Mouse (Mus musculus): ENCODE results near the gene Cir1. TPM values are rescaled to one million over a fixed set of nuclear protein-coding genes. Genes with fewer than 3 reads are reported as not detected.
A peak's percentile ranks its signal among the peaks of the same experiment; 100 is the strongest.

The Cir1 gene
- polyA plus RNA-seq, 1 experiment from 2014 or later: 24.6 TPM

DNA sequence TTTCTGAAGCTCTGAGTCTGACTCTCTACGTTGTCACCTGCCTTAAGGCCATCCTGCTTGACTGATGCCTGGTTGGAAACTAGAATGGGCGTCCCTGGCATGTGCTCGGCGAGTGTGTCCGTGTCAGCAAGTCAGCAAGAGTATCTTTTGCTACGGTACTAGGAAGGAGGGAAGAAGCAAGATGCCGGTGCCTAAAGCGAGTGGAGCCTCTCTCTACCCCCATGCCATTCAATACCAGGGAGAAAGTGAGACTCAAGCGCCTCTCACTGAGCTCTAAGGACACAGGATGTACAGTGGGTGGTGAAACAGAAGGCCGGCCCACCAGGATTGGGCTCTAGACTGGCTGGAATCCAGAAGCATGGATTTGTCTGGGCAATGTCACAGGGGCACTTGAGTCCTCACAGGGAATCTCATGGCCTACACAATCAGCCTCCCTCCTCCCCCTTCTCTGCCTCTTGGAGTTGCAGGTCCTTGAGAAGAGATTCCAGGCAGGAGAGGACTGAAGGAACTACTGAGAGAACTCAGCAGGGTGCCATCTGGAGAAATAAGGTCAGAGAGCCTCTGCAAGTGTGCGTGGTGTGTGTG lies 47.8 kb downstream of the Cir1 start:
- H3K4me1 ChIP-seq (replicated peaks; ENCODE audit: control insufficient read depth, insufficient read depth, low read length): peaks cover 16% of the 10 kb centered on the region
- peak overlapping the region; percentile 56 for H3K4me3 ChIP-seq (ENCODE audit: low read length)
- H3K27me3 ChIP-seq (ENCODE audit: control insufficient read depth, insufficient read depth, low read depth, low read length): peaks cover 64% of the 10 kb centered on the region
- H3K9ac ChIP-seq (ENCODE audit: low read length): no peak overlapping the region
- peak overlapping the region; percentile 96 for H3K4me2 ChIP-seq (ENCODE audit: low read depth, low read length)
- H3K9me3 ChIP-seq (ENCODE audit: control insufficient read depth, low read length): 0 out of 2 replicates have a peak, but pooled peaks cover 2% of the 10 kb centered on the region
- H3K36me3 ChIP-seq (ENCODE audit: control insufficient read depth, insufficient read depth, low read length): no peaks in the 10 kb centered on the region
- no peak overlapping the region for H3K27ac ChIP-seq (ENCODE audit: low read length)
- ATAC-seq (ENCODE audit: low read depth): peak; percentile 23; the same call in 1 of the 2 replicates
- WGBS: 3% methylated on average over 11 of the region's 11 CpGs

DNA sequence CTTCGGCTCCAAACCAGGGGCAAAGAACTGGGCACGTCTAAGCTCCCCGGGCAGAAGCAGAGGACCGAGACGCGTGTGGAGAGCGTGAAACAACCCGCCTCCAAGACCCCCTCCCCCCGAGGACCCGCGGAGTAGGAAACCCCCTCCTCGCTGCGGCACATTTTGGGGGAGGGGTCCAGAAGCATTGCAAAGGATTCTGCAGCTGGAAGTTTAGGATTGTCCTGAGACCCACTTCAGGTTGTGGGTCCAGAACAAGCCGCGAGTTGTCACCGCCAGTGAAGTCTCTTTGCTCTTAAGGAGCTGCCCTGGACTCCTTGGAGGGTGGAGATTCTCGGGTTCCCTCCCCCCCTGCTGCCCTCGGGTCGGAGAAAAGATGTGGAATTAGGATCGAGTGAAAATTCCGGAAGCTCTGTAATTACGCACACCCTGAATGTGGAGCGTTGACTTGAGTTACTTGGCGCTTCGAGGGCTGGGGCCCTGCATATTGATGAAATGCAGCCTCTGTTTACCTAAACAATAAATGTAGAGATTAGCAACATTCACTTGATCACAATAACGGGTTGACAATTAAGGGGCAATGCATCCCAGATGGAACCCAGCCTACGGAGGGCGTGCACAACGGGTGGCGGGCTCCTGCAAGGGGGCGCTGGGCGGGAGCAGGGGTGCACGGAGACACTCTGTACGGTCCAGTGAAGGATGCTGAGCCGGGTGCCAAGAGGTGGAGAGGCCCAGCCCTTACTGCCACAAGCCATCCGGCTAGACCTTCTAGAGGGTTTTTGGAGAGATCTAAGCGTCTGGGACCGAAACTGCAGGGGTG lies 48.5 kb downstream of the Cir1 start:
- Histone ChIP-seq H3K4me2 (ENCODE audit: low read depth, low read length) (peak overlapping the region; percentile 96), H3K27ac (ENCODE audit: low read length) (no peak overlapping the region), H3K9me3 (ENCODE audit: control insufficient read depth, low read length) (0 out of 2 replicates have a peak, but pooled peaks cover 2% of the 10 kb centered on the region), H3K4me1 (replicated peaks; ENCODE audit: control insufficient read depth, insufficient read depth, low read length) (peaks cover 16% of the 10 kb centered on the region), H3K4me3 (ENCODE audit: low read length) (peak overlapping the region; percentile 56), H3K27me3 (ENCODE audit: control insufficient read depth, insufficient read depth, low read depth, low read length) (peaks cover 59% of the 10 kb centered on the region), H3K36me3 (ENCODE audit: control insufficient read depth, insufficient read depth, low read length) (no peaks in the 10 kb centered on the region), H3K9ac (ENCODE audit: low read length) (peak overlapping the region; percentile 61)
- under 1% methylated on average over 37 of the region's 38 CpGs for WGBS
- peak; percentile 60 for ATAC-seq (ENCODE audit: low read depth)

DNA sequence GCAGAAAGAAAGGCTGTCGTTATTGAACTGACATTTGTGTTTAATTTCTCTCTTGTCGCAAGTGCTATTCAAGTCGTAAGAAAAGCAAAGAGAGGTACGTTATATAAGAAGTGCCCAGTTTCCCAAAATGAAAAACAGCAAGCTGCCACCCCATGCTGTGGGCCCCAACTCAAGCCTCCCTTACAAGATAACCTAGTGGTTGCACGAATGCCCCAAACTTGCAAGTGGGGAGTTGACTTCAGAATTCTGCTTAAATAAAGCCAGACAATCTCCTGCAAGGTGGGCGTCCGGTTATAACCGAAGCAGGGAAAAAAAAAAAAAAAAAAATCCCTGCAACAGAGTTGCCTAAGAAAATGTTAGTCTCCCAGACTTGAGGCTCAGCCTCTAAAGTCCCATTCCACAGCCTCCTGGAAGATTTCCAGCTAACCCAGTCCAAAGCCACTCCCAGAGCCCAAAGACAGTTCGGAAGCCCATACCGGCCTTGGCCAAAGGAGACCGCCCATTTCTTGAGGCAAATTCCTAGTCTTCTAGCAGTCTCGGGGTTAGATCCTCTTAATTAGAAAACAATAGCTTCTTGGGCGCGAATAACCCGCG lies 49.2 kb downstream of the Cir1 start:
- WGBS: 6% methylated on average over 16 of the region's 16 CpGs
- peak overlapping the region; percentile 96 for H3K4me2 ChIP-seq (ENCODE audit: low read depth, low read length)
- 0 out of 2 replicates have a peak, but pooled peaks cover 2% of the 10 kb centered on the region for H3K9me3 ChIP-seq (ENCODE audit: control insufficient read depth, low read length)
- H3K4me1 ChIP-seq (replicated peaks; ENCODE audit: control insufficient read depth, insufficient read depth, low read length): peaks cover 16% of the 10 kb centered on the region
- H3K27me3 ChIP-seq (ENCODE audit: control insufficient read depth, insufficient read depth, low read depth, low read length): peaks cover 52% of the 10 kb centered on the region
- peak overlapping the region; percentile 61 for H3K9ac ChIP-seq (ENCODE audit: low read length)
- ATAC-seq (ENCODE audit: low read depth): peak; percentile 67
- peak overlapping the region; percentile 56 for H3K4me3 ChIP-seq (ENCODE audit: low read length)
- no peaks in the 10 kb centered on the region for H3K36me3 ChIP-seq (ENCODE audit: control insufficient read depth, insufficient read depth, low read length)
- H3K27ac ChIP-seq (ENCODE audit: low read length): no peak overlapping the region

DNA sequence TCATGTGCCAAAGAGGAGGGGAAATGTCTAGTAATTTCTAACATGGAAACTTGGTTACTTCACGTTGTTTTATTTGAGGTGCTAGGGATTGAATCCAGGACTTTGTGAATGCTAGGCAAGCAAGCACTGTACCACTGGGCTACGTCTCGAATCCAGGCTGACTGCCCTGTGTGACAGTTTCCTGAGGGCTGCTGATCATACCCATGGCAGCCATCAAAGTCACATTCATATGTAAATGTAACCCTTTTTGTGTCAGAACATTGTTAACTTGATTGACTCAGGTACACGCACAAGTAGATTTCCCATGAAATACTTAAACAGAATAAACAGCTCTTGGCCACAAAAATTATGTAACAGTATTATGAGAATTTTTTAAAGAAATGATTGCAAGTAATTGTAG lies 63.8 kb downstream of the Cir1 start:
- Histone ChIP-seq H3K27me3 (ENCODE audit: control insufficient read depth, insufficient read depth, low read depth, low read length) (no peaks in the 10 kb centered on the region), H3K36me3 (ENCODE audit: control insufficient read depth, insufficient read depth, low read length) (no peaks in the 10 kb centered on the region), H3K9me3 (ENCODE audit: control insufficient read depth, low read length) (peaks cover 7% of the 10 kb centered on the region; the same call in 1 of the 2 replicates), H3K4me2 (ENCODE audit: low read depth, low read length) (no peak overlapping the region), H3K4me3 (ENCODE audit: low read length) (no peak overlapping the region), H3K9ac (ENCODE audit: low read length) (no peak overlapping the region), H3K4me1 (replicated peaks; ENCODE audit: control insufficient read depth, insufficient read depth, low read length) (no peaks in the 10 kb centered on the region), H3K27ac (ENCODE audit: low read length) (no peak overlapping the region)
- 84% methylated on average over 4 of the region's 4 CpGs for WGBS
- no peak for ATAC-seq (ENCODE audit: low read depth)

DNA sequence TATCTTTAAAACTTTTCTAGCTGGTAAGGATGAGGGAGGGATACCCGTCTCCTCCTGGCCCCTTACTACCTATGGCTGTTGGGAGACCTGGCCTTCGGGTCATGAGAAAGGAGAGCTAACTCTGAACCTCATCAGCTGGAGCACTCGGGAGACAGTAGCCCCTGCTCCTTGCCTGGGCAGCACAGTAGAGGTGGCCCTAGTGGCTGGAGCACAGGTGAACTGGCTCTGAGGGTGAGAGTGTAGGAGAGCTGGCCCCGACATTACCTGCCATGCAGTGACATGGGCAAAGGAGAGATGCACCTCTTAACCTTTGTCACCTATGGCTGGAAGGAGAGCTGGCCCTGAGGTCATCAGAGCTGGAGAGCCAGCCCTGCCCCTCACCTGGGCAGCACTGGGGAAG lies 71.2 kb downstream of the Cir1 start:
- no peak for ATAC-seq (ENCODE audit: low read depth)
- no peaks in the 10 kb centered on the region for H3K36me3 ChIP-seq (ENCODE audit: control insufficient read depth, insufficient read depth, low read length)
- H3K4me1 ChIP-seq (replicated peaks; ENCODE audit: control insufficient read depth, insufficient read depth, low read length): no peaks in the 10 kb centered on the region
- H3K27me3 ChIP-seq (ENCODE audit: control insufficient read depth, insufficient read depth, low read depth, low read length): no peaks in the 10 kb centered on the region
- no peaks in the 10 kb centered on the region for H3K9me3 ChIP-seq (ENCODE audit: control insufficient read depth, low read length)
- H3K4me2 ChIP-seq (ENCODE audit: low read depth, low read length): no peak overlapping the region
- H3K27ac ChIP-seq (ENCODE audit: low read length): no peak overlapping the region
- H3K9ac ChIP-seq (ENCODE audit: low read length): no peak overlapping the region
- 64% methylated on average over 4 of the region's 4 CpGs for whole genome bisulfite sequencing
- H3K4me3 ChIP-seq (ENCODE audit: low read length): no peak overlapping the region

Other genes with a start within 250 kb of the Cir1 start
- 66.5 and 71.8 TPM in 2 replicates for gene Ola1, start 93.8 kb downstream of the Cir1 start, polyA plus RNA-seq (2015; fragmentation: Nextera tagmentation; extraction: Ambion mirVana)
- gene Sp9, start 40.8 kb downstream of the Cir1 start, polyA plus RNA-seq (2015; fragmentation: Nextera tagmentation; extraction: Ambion mirVana): not detected in 2 replicates
- gene Scrn3, start 100 bp downstream of the Cir1 start, polyA plus RNA-seq (2015; fragmentation: Nextera tagmentation; extraction: Ambion mirVana): 21.0 and 21.8 TPM in 2 replicates
- 5.6 and 6.3 TPM in 2 replicates for gene Gpr155, start 73.9 kb upstream of the Cir1 start, polyA plus RNA-seq (2015; fragmentation: Nextera tagmentation; extraction: Ambion mirVana)
- gene Wipf1, start 217.0 kb upstream of the Cir1 start, polyA plus RNA-seq (2015; fragmentation: Nextera tagmentation; extraction: Ambion mirVana): 9.4 and 12.6 TPM in 2 replicates